Mouse (Mus musculus) gastrocnemius, adult 2 months (tissue): Measurements from ENCODE around the gene Klf2. TPM values are rescaled to one million over a fixed set of nuclear protein-coding genes. Genes with fewer than 3 reads are reported as not detected.

ENCODE experiments used
- DNase-seq: peaks from one replicate; pipeline ENCODE4 v3.0.0; 2022
- H3K27ac ChIP-seq: fragments of 200-600 bp; 2 replicates; pipeline ENCODE4 v1.8.1; 2022; ENCODE audit warnings: mild to moderate bottlenecking
- H3K4me3 ChIP-seq: fragments of 200-600 bp; 2 replicates; pipeline ENCODE4 v1.8.1; 2022; ENCODE audit warnings: mild to moderate bottlenecking, moderate library complexity
- CTCF ChIP-seq: fragments of 200-600 bp; IDR thresholded peaks from 2 replicates; pipeline ENCODE4 v1.8.1; 2022; ENCODE audit warnings: antibody characterized with exemption, mild to moderate bottlenecking, moderate library complexity
- intact Hi-C: fragments of 180-260 bp; cut with DNase I; formaldehyde crosslinking; loops from one replicate; pipeline ENCODE4 v1.15.1; 2025
- total RNA-seq, 2 experiments: library from RNA; stranded (reverse); gene quantifications; 2 replicates each; pipeline ENCODE4 v1.2.3; 2021

Gene Klf2
- total RNA-seq, 2 experiments from 2014 or later = 9.1 to 38.9 TPM

GRCm38 (mm10) chr8:72293309-72293708 lies 25.5 kb upstream of the Klf2 start:
- no peak for DNase-seq
- intact Hi-C loops = no loop called here

GRCm38 (mm10) chr8:72295125-72295524 lies 23.7 kb upstream of the Klf2 start:
- TF ChIP-seq CTCF = no peak
- intact Hi-C loops = loop anchor here (2.0 kb wide), 1 partner anchor 24 kb away; the partner anchor contains the start of gene Klf2
- Histone ChIP-seq H3K27ac (peak overlapping the region; percentile 86), H3K4me3 (peak overlapping the region; percentile 42; the same call in 1 of the 2 replicates)
- DNase-seq = no peak

More at GRCm38 (mm10) chr8:72293309-72293708, 25.5 kb upstream of the Klf2 start:
- peak; percentile 26; the same call in 1 of the 2 replicates for TF ChIP-seq CTCF
- Histone ChIP-seq H3K27ac (no peak overlapping the region), H3K4me3 (no peak overlapping the region)

DNA sequence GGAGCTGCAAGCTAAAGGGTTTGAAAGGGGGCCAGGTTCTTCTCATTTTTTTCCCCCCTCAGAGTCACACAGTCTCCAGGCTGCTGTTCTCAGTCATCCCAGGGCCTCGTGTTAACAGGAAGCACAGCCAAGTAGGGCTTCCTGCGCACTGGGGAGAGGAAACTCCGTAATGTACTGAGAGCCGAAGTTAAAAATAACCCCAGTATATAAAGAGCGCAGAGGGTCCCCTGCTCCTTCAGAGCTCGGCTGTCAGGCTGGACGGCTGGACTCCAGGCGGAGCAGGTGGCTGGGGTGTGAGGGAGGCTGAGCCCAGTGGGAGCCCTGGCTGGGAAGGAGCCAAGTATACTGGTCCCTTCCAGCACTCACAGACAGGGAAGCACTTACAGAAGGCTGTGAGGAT lies 23.2 kb upstream of the Klf2 start:
- DNase-seq = peak; percentile 95
- Histone ChIP-seq H3K27ac (peak overlapping the region; percentile 86), H3K4me3 (peak overlapping the region; percentile 42)
- TF ChIP-seq CTCF = no peak
- intact Hi-C loops = loop anchor here (2.0 kb wide), 1 partner anchor 23 kb away; the partner anchor contains the start of gene Klf2

DNA sequence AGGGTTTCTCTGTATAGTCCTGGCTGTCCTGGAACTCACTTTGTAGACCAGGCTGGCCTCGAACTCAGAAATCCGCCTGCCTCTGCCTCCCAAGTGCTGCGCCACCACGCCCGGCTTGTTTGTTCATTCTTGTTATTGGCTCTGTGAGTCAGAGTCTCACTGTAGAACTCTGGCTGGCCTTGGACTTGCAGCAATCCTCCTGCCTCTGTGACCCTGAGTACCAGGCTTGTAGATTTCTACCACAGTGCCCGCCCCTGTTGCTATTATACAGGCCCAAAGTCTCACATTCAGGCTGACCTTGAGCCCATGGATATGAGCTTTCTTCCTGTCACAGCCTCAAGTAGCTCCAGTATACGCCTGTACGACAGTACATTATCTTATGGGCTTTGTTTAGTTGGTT lies 22.3 kb upstream of the Klf2 start:
- intact Hi-C loops = no loop called here
- DNase-seq = no peak
- H3K4me3 ChIP-seq = no peak overlapping the region
- no peak for TF ChIP-seq CTCF
- H3K27ac ChIP-seq = peak overlapping the region; percentile 86

GRCm38 (mm10) chr8:72298928-72299327 lies 19.9 kb upstream of the Klf2 start:
- intact Hi-C loops = no loop called here
- no peak for TF ChIP-seq CTCF
- Histone ChIP-seq H3K4me3 (no peak overlapping the region), H3K27ac (no peak overlapping the region)
- no peak for DNase-seq

DNA sequence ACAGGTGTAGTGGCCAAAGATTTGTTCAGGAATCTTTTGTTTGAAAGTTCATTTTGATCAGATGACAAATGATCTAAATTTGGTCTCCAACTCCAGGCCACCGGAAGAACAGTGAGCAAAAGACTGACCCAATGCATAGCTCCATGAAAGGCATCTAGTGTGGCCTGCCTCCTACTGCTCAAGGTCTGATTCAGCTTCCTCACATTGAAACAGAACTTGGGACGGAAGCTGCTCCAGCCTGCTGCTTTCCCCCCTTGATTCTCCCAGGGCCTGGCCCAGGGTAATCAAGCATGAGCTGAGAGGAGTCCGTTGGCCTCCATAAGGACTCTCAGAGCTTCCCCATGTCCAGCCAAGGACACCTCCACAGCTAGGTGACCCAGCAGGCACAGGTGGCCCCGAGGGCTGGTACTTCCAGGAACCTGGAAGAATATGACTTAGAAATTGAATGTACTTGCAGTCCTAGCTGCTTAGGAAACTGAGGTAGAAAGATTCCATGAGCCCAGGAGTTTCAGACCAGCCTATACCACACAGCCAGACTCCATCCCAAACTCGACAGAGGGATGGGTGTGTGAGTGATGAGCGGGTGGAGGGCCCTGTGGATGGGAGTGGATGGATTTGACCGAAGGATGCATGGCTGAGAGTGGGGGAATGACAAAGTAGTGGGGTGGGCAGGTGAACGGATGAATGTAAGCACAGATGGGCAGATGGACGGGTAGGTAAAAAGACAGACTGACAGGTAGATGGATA lies 18.0 kb upstream of the Klf2 start:
- Histone ChIP-seq H3K27ac (peak overlapping the region; percentile 87), H3K4me3 (no peak overlapping the region)
- intact Hi-C loops = no loop called here
- no peak for DNase-seq
- no peak for TF ChIP-seq CTCF

- intact Hi-C loops = no loop called here
- peak overlapping the region; percentile 87 for H3K27ac ChIP-seq
- no peak for TF ChIP-seq CTCF
- DNase-seq = no peak
- H3K4me3 ChIP-seq = no peak overlapping the region
Observed at GRCm38 (mm10) chr8:72301497-72301896, 17.3 kb upstream of the Klf2 start.

- H3K4me3 ChIP-seq = peak overlapping the region; percentile 54
- intact Hi-C loops = no loop called here
- H3K27ac ChIP-seq = peak overlapping the region; percentile 87
- TF ChIP-seq CTCF = no peak
- peak; percentile 35 for DNase-seq
Observed at GRCm38 (mm10) chr8:72302986-72303612, 15.7 kb upstream of the Klf2 start.

DNA sequence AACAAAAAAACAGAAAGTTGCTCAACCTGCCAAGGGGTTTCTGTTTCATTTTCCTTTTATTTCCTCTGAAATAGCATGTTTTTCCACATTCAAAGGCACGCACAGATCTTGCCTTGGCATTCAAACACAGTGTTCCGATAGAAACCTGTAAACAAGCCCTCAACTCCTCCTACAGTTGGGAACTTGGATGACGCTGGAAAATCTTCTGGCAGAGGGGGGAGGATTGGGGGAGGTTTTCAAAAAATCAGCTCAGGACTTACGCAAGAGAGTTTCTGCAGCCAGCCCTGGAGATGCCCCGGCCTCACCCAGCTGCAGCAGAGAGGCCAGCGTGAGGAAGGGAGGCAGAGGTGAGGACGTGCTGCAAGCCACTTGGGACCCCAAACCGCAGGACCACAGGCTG lies 15.2 kb upstream of the Klf2 start:
- peak; percentile 86 for DNase-seq
- Histone ChIP-seq H3K4me3 (peak overlapping the region; percentile 54), H3K27ac (peak overlapping the region; percentile 87)
- TF ChIP-seq CTCF = no peak
- intact Hi-C loops = no loop called here

GRCm38 (mm10) chr8:72305210-72305905 lies 13.5 kb upstream of the Klf2 start, which contains the start of gene Gm10282:
Gene Gm10282 (minus strand): TSS chr8:72305260.
- Histone ChIP-seq H3K4me3 (no peak within 1 kb of the TSS), H3K27ac (peak within 1 kb of the TSS; percentile 87)
- TF ChIP-seq CTCF = no peak
- intact Hi-C loops = no loop called here
- no peak for DNase-seq

DNA sequence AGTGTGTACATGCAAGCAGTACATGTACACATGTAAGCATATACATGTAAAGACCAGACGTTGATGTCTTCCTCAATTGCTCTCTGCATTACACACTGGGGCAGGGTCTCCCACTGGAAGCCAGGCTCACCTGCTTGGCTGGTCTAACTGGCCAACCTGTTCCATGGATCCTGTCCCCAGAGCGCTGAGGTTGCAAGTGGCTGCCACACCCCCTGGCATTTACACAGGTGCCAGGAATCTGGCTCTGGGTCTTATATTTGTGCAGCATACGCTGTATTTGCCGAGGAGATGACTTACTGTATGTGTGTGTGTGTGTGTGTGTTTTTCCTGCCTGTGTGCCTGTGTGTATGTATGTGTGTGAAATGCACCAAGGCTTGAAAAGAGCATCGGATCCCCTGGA lies 11.9 kb upstream of the Klf2 start:
- DNase-seq = no peak
- Histone ChIP-seq H3K27ac (no peak overlapping the region), H3K4me3 (no peak overlapping the region)
- intact Hi-C loops = no loop called here
- no peak for TF ChIP-seq CTCF

GRCm38 (mm10) chr8:72308276-72308675 lies 10.6 kb upstream of the Klf2 start:
- peak overlapping the region; percentile 38; the same call in 1 of the 2 replicates for H3K27ac ChIP-seq
- peak; percentile 57 for DNase-seq
- H3K4me3 ChIP-seq = no peak overlapping the region
- no peak for TF ChIP-seq CTCF
- intact Hi-C loops = no loop called here
